Mouse (Mus musculus): ENCODE data around the gene Cacnb4. TPM values are rescaled to one million over a fixed set of nuclear protein-coding genes. Genes with fewer than 3 reads are reported as not detected.

The Cacnb4 gene
- polyA plus RNA-seq, 1 experiment: 0.01 TPM

DNA sequence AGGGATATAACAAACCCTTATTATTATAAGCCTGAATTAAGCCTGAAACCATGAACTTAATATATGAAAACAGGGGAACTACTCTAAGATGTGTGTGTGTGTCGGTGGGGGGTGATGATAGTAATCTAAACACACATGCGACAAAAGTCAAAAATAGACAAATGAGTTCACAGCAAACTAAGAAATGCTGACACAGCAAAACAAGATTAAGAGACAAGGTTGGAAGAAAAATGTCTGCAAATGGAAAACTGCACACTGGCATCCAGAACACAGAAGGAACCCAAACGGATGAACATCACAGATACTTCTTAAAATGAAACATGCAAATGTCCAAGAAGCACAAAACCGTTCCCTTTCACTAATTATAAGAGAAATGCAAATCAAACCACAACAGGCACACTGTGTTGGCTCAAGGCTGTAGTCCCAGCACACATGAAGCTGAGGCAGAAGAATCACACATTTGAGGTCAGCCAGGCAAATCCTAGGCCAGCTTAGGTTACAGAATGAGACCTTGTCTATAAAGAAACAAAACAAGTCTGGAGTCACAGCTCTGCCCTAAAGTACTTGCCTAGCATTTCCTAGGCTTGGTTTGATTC is 236.1 kb downstream of the Cacnb4 start:
- no peak for DNase-seq (ENCODE audit: low read depth, low spot score)
- WGBS: 88% methylated on average over 4 of the region's 4 CpGs

DNA sequence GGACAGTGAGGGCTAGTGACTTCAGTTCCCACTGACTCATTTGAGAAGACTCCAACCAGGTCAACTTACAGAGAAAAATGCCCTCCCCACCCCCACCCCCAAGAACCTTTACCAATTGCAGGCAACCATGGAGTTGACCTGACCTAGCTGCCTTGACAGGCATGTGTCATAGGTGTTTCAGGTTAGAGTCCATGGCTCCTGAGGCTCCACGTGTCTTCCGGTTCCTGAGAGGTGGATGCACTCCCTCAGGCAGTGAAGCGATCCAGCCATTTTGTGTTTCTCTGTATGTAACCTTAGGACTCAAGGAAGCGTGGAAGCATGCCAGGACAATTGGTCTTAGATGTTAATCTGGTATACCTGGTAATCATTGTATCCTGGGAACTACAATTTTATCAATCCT is 238.2 kb downstream of the Cacnb4 start:
- DNase-seq (ENCODE audit: low read depth, low spot score): no peak
- WGBS: 54% methylated on average over 4 of the region's 4 CpGs

DNA sequence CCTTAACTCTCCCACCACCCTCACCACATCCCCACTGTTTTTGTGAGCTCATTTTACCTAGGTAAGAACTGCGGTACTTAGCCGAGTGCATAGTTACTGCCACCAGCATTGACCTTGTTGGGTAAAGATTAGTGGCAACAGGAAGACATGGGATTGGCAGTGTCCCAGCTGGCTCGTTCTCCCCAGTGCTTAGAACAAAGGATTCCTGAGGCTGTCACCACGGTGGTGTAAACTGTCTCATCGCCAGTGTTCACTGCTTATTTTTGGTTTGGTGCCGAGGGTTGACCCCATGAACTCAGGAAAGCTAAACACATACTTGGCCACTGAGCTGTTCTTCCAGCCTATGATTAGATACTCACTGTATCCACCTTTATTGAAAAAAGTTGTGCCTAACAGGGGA is 238.6 kb downstream of the Cacnb4 start:
- 6% methylated on average over 6 of the region's 6 CpGs for WGBS
- no peak for DNase-seq (ENCODE audit: low read depth, low spot score)

DNA sequence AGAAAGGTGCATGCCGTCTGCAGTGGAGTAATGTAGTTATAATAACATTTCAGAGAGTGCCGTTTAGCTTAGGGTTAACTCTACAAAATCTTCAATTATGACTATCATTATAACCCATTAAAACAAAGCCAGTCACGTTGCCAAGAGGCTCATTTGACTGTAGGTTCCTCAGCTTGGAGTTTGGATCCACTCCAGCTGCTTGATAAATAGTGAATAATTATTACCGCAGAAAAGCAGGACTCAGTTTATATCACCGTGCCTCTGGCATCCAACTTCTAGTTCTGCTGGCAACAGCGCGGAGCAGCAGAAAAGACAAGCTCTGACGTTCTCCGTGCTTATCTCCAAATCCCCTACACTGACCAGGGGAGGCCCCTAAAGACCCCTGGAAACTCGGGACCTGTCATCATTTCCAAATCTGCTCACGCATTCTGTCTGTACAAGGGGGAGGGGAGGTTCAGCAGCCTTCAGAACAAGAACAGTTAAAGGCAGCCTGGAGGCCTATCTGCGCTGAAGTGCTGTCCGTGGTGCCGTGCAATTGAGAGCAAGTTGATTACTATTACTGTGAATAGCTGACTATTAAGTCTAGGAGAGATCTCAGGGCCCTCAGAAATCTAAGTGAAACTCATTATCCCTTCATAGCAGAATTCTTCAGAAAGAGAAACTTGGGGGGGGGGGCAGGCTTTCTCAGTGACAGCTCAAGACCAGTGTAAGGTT is 240.6 kb downstream of the Cacnb4 start:
- DNase-seq (ENCODE audit: low read depth, low spot score): no peak
- 64% methylated on average over 14 of the region's 14 CpGs for WGBS

DNA sequence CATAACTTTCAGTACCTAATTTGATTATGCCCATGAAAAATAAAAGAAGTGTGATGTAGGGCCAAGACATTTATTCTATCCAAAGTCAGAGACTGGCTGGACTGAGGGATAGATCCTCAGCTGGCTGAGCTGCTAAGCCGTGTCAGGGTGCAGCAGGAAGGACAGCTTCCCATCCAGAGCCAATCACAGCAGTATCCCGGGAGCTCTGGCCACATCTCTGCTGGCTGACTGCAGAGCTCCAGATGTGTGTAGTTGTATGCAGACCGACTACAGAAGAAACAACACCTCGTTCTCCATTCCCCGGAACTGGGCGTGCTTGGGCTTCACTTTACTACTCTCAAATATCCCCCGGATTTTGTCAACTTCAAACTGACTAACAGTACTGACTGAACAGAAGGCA is 243.3 kb downstream of the Cacnb4 start:
- no peak for DNase-seq (ENCODE audit: low read depth, low spot score)
- WGBS: 64% methylated on average over 7 of the region's 7 CpGs

DNA sequence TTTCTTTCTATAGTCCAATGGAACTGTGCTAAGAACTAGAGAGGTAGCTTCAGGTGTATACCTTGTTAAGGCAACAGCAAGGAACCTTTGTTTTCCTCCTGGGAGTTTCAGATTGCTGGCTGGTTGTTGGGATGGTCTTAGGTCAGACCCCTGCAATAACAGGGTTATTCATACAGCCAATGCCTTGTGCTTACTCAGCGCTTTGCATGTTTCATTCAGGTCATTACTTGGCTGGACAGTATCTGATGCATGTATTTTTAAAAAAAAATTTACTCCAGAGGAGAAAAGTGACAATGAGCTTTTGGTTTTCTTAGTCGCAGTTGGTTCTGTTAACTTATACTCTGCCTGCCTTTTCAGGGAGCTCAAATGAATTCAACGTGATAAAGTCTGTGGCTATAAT is 249.2 kb downstream of the Cacnb4 start:
- 85% methylated on average over 3 of the region's 3 CpGs for WGBS
- DNase-seq (ENCODE audit: low read depth, low spot score): no peak

DNA sequence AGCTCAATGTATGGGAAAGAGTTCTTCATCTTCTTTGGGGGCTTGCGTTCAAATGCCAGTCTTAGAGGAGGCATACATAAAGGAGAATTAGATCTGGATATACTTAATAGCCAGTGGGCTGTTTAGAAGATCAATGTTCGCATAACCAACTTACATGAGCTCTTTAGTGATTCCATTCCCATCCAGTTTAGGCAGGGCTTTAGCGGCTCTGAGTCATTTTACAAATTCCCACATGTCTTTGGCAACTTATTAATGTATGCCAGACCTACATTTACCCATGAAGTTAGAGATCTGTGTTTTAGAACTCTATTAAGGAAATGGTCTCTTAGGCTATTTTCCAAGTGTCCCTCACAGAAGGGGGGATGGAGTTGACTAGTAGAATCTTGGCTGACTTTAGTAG is 250.6 kb downstream of the Cacnb4 start:
- WGBS: 93% methylated on average over 3 of the region's 3 CpGs
- DNase-seq (ENCODE audit: low read depth, low spot score): no peak

DNA sequence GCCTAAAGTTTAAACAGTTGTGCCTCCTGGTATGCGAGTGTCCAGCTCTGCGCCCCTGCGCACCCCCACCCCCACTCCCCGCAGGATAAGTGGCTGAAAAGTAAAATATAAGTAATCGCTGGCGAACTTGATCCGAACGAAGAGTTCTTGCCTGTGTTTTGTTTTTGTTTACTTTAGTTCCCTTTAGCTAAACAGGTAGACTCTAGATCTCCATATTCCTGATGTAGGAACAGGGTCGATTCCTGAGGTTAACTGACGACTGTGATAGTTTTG is 251.2 kb downstream of the Cacnb4 start:
- 7% methylated on average over 10 of the region's 10 CpGs for WGBS
- no peak for DNase-seq (ENCODE audit: low read depth, low spot score)

DNA sequence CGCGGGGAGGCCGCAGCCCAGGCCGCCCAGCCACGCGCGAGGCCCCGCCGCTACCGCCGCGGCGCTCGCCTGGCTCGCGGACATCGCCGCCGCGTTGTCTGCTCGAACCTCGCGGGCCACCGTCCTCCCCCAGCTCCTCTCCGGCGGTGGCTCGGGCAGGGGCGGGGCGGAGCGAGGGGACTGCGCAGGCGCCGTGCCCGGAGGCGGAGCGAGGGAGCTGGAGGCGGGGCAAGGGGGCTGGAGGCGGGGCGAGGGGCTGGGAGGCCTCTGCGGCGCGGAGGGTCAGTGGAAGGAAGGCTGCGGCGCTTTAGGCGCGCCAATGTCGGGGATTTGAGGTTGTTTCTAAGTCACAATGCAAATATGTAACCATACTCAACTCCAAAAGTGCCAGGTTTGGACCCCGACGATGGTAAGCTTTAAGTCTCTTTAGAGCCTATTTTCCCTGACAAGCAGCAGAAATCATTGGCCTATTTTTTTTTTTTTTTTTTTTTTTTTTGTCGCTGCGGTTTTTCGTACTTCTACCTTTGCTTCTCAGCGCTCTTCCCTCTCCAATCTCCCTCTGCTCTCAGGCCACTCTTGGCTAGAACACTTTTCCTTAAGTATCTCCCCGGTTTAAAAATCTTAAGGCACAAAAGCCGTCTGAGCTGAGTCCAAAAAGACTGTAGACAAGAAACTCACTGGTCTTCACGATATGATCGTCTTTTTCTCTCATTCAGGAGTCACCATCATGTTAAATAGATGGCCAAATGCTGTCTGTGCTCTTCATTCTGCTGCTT is 251.7 kb downstream of the Cacnb4 start, which contains the start of gene Arl5a:
Arl5a (minus strand) TSS at position 155 of the 776 bp plus-strand sequence.
- peak; percentile 57 for DNase-seq (ENCODE audit: low read depth, low spot score)
- under 1% methylated on average over 56 of the region's 57 CpGs for WGBS

DNA sequence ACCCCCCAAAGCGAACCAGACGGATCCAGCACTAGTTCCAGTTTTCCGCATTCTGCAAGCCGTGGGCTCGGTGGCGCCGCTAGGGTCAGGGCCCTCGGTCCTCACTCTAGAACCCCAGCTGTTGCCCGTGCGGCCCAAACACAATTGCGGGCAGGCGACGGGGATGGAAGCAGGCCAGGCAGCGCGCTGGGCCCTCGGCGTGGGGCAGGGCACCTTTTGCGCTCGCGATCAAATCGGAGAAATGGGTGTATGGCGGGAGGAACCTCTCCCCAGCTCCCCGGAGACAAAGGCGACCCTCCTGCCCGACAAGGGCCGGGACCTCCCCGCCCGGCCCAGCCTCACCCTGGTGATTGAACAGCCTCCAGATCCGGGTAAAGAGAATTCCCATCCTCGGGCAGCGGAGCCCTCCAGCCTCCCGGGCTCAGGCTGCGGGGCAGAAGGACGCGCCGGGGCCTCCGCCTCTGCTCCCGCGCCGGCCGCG is 252.3 kb downstream of the Cacnb4 start:
- no peak for DNase-seq (ENCODE audit: low read depth, low spot score)
- under 1% methylated on average over 42 of the region's 42 CpGs for whole genome bisulfite sequencing

DNA sequence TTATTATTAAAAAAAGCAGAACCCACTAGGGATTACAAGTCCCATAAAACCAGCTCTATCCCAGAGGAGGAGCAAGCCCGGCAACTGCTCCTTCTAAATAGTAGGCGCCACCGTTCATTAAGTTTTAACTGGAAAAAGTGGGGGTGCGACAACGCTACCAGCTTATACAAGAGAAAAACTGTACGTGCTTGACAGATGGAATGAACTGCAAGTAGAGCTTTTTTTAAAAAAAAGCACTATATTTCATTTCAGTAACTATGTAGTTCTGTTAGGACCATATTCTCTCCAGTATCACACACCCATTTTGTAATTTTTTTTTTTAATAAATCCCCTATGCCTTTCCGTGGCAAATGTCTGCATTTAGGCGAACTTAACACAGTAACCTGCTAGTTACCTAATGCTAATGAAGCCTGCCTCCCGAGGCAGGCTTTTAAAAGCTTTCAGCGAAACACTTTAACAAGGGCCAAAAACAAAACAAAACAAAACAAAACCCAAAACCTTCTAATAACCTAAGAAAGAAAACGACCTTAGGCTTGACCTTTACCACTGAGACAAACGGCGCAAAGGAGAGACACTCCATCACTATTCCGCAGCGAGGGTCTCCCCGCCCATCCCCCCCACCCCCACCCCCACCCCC is 252.9 kb downstream of the Cacnb4 start:
- 2% methylated on average over 16 of the region's 16 CpGs for WGBS
- no peak for DNase-seq (ENCODE audit: low read depth, low spot score)

DNA sequence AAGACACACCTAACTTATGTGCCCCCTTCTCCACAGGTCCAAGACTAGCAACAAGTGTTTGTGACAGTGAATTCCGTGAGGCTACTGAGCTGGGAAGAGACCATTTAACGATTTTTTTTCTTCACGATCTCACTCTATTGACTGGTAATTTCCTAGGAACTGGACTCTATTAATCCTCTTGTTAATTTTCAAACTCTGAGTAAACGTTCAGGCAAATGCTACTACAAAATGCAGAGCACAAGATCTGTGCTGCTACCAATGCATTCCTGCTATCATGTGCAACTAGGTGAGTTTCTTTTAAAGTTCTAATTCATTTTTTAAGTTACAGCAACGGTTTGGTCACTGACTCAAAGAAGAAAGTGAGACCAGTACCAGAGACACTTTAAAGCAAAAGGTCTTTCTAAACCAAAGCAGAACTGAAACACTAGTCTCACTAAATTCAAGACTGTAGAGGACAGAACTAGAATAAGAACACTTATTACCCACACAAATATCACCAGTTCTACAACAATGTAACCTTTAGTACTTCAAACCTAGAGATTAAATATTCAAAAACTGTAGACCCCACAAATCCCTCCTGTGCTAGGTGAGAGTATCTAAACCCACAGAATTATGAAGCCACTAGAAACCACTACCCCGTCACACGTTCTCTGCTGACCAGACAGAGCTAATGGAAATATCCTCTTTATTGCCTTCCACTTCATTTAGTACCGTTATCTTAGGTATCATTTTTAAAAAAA is 253.6 kb downstream of the Cacnb4 start:
- DNase-seq (ENCODE audit: low read depth, low spot score): no peak
- 30% methylated on average over 8 of the region's 8 CpGs for WGBS

DNA sequence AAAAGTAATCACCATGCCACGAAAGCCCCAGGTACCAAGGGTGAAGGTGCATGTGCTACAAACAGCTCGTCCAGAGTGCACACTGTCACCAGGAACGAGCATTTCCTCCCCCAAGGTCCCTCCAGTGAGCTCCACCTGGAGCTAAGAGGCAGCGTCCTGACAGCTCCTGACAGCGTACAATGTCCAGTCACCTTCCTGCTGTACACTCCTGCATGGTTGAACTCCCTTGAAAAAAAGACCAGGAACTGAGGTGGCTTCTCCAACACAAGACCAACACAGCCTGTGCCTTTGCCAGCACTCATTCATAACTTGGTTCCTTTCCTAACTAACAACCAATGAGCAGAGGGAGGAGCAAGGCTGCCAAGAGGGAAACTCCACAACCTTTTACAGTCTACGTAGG is 255.4 kb downstream of the Cacnb4 start:
- 25% methylated on average over 6 of the region's 6 CpGs for WGBS
- no peak for DNase-seq (ENCODE audit: low read depth, low spot score)

DNA sequence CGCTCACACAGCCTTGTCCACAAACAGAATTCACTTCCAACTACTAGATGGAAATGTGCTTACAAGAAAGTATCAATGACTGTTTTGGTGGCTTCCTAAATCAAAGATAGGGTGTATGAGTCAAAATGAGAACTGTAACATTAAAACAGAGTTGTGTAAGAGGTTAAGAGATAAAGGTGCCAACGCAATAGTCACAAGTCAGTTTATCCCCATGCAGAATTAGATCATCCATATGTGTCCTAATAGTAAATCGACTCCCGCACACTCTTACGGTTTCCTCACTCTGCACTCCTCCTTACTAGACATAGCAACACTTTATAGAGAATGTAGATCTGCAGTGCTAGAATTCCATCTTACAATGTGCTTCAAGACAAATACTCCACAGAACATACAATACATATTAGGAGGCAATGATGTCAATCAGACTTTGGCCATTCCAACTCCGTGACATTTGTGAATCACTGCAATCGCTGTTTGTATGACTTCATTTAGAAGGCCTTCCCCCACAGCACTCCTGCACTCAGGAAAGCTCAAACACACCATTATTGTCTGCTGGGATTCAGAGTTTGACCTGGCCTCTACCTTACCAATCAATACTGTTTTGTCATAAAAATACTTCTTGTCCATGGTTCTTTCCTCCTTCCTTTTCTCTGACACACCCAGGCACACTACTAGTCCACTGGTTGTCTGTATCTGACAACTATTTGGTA is 256.5 kb downstream of the Cacnb4 start:
- DNase-seq (ENCODE audit: low read depth, low spot score): no peak
- 72% methylated on average over 7 of the region's 7 CpGs for WGBS

DNA sequence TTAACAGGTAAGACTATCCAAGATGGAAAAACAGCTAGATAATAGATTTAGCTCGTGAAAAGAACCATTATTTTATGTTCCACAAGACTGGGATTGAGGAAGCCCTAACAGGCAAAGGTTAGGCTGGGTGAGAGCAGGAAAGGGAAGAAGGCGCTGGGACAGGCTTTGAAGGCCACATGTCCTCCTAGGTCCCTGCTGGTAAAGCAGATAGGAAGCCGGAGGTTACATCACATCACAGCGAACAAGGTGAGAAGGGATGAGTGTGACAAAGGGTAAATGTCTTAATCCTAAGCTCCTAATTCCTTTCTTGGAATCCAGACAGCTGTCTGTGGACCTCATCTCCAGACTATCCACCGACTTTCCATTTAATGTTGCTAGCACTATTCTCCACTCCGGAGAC is 257.3 kb downstream of the Cacnb4 start:
- WGBS: 64% methylated on average over 6 of the region's 6 CpGs
- no peak for DNase-seq (ENCODE audit: low read depth, low spot score)

DNA sequence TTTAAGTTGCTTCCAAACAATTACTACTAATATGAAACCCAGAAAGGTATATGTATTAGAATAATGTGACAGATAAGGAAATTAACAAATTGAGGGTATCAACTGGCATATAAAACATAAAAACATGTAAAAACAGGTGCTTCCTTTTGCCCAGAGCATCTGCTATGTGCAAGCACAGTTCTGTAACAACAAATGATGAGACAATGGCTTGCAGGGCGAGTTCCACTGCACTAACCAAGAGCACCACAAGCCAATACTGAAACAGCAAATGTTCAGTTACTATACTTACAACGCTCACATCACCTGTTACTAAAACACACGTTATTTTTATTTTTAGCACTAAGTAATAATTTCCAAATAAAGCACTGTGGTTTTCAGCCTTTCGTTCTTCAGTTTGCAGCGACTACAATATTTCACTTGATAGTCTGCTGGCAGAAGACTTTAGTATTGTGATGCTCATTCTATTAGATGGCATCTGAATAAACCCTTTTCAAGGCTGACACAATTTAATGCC is 264.1 kb downstream of the Cacnb4 start:
- WGBS: 90% methylated on average over 5 of the region's 5 CpGs
- DNase-seq (ENCODE audit: low read depth, low spot score): no peak

DNA sequence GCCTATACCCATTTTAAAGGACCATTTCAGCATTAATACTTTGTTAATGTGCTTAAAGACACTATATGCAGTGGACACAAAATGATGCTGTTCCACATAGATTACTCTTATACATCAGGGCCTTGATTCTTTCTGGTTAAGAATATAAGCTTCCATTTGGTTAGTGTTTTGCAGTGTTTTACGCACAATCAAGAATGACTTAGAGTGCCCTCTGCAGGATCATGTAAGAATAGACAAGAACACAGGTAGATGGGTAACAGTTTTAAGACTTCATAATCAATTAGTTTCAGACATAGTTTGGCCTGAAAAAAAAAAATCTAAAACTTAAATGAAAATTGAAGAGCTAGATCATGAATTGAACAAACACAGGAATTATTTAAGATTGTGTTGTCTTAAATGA is 270.2 kb downstream of the Cacnb4 start:
- no peak for DNase-seq (ENCODE audit: low read depth, low spot score)
- 71% methylated on average over 1 of the region's 1 CpGs for whole genome bisulfite sequencing

DNA sequence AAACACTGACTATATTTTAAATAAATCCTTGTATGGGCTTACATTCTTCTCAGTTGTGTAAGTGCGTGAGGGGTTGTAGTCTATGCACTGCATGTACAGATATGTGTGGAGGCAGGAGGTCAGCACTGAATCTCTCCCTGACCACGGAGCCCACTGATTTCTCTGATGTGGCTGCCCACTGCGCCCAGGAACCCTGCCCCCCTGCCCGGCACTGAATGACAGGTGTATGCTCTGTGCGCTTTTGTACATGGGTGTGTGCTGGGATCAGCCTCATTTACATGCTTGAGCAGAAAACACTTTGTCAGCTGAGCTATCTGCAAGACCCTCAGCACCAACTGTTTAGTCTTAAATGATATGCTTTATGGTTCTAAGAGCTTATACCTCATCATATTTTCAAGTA is 271.4 kb downstream of the Cacnb4 start:
- no peak for DNase-seq (ENCODE audit: low read depth, low spot score)
- 90% methylated on average over 5 of the region's 5 CpGs for WGBS

DNA sequence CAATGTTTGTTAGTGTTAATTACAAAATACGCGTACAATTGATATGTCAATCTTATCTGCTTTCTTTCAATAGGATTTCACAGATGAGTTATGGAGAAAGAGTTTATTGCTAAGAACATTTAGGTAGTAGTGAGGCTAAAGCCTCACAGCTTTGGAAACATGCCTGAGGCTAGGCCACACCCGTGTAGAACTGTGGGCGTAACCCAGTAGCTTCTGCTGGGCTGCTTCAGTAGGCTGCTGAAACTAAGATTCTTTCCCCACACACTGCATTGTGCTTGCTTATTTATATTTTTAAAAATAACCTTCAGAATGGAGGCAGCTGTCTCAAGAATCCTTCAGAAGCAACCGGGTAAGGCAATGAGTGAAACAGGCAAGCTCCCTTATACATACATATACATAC is 282.1 kb downstream of the Cacnb4 start:
- WGBS: 66% methylated on average over 5 of the region's 5 CpGs
- no peak for DNase-seq (ENCODE audit: low read depth, low spot score)

All from large intestine, adult 2 months (tissue).